Mouse (Mus musculus) T-helper 1 cell (primary cell): ENCODE results near the gene Gpr183.

Experiments used
- in situ Hi-C: fragments of 300-600 bp; cut with MboI, MseI; formaldehyde crosslinking; loops from one replicate; pipeline ENCODE4 v1.15.1; 2025; ENCODE audit warnings: high pct_unique_total_duplicates

The Gpr183 gene

GRCm38 (mm10) chr14:121931594-121931993, 33.4 kb downstream of the Gpr183 start:
- in situ Hi-C loops = loop anchor here (5.0 kb wide), 1 partner anchor 71 kb away; no protein-coding TSS in a partner anchor

GRCm38 (mm10) chr14:121930731-121931383, 34.1 kb downstream of the Gpr183 start:
- in situ Hi-C loops = loop anchor here (5.0 kb wide), 1 partner anchor 71 kb away; no protein-coding TSS in a partner anchor

DNA sequence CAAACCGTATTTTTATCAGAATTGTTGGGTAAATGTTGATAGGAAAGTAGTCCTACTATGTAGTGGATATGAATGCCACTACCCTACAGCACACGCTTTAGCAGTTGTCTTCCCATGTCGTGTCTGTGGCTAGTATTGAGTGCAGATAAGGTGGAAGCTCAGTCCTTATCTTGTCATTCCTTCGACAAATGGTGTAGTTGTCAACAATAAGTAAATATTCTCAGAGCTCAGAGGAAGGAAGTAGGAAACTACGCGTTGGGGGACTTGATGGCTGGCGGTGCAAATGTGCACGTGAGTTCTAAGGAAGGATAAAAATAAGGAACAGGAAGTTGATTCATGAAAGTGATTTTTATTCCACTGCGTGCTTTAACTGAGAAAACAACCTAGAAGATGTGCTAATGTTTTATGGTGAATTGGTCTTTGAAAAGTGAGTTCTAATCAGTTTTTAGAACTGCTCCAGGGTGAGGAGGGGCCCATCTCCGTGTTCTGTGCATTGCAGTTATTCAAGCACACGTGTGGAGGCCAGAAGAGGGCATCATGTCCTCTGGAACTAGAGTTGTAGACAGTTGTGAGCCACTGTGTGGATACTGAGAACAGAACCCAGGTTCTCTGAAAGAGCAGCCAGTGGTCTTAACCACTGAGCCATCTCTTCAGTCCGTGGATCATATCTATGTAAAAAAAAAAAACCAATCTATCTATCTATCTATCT, 35.6 kb downstream of the Gpr183 start:
- in situ Hi-C loops = loop anchor here (5.0 kb wide), 1 partner anchor 133 kb away; no protein-coding TSS in a partner anchor

DNA sequence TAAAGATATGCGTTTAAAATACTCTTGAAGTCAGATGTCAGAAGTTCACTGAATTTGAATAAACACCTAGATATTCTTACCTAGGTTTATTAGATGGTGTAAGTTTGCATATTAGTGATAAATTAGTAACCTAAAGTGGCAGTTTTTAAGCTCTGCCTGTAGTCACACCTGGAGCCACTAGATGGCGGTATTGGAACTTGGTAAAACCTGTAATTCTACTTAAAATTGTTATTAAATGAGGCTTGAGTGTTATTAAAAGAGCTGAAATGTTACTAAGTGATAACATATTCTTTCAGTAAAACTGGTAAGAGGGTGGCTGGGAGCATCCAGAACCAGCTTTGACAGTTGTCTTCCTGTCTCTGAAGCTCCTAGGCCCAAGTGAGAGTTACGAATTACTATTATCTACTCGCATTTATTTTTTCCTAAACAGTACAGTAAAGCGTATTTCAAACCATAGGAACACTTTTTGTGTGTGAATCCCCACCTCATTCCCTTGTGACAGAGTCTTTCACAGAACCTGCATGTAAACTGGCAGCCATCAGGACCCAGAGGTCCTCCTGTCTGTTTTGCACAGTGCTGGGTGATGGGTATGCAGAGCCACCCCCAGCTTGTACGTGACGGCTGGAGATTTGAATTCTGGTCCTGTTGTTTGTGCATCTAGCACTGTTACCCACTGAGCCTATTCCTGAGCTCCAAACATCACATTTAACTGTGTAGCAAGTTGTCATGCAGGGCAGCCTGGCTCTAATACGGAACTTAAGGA, 36.4 kb downstream of the Gpr183 start:
- in situ Hi-C loops = loop anchor here (5.0 kb wide), 1 partner anchor 134 kb away; no protein-coding TSS in a partner anchor

DNA sequence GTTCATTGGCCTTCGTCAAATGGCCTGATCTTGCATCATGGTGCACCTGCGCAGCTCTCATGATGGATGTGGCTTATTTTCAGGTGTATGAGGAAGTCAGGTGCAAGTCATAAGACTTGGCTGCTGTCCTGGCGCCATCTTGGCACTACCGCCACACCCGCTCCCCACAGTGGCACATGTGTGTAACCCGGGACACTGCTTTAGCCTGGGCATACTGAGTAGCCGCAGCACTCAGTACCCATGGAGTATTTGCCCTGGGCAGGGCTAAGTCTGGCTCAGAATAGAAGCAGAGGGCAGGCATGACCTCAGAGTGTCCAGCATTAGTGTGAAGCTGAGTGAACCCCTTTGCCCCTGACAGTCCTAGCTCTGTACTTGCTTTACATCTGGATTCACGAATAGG, 37.5 kb downstream of the Gpr183 start:
- in situ Hi-C loops = loop anchor here (5.0 kb wide), 1 partner anchor 135 kb away; no protein-coding TSS in a partner anchor

DNA sequence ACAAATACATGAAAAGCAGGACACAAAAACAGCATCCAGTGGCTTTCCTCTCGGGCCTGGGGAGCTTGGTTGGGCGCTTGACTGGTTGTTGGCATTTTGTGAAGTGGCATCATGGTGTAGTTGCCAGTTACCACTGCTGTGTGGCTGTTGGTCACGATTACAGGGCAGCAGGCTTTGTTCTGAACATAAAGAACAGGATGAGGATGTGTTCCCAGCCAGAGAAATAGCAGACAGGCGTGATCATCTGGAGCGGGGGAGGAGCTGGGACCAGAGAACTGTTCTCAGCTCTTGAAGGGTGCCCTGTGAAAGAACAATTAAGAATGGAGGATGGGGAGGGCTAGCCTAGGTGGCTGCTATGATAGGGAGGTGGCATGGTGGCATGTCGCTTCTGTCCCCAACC, 38.1 kb downstream of the Gpr183 start:
- in situ Hi-C loops = loop anchor here (5.0 kb wide), 1 partner anchor 135 kb away; no protein-coding TSS in a partner anchor

- in situ Hi-C loops = loop anchor here (5.0 kb wide), 2 partner anchors 58 to 137 kb away; no protein-coding TSS in a partner anchor
Measured at GRCm38 (mm10) chr14:121924876-121925275, 40.1 kb downstream of the Gpr183 start.

DNA sequence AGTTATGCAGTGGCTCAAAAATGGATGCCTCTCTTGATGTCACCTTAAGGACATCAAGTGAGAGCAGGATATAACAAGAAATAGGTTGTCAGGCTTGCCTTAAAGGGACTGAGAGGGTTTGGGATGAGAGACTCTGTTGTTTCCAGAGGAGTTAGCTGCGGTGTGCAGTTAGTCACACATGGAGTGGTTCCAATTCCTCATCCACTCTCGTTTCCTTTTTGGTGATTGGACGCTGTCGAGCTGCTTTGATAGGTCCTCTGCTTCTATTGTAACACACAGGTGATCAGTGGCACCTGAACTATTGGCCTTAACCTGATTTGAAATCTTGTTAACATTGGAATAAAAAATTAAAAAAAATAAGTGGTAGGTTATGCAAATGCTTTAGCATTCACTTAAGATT, 42.3 kb downstream of the Gpr183 start:
- in situ Hi-C loops = loop anchor here (5.0 kb wide), 1 partner anchor 55 kb away; no protein-coding TSS in a partner anchor

DNA sequence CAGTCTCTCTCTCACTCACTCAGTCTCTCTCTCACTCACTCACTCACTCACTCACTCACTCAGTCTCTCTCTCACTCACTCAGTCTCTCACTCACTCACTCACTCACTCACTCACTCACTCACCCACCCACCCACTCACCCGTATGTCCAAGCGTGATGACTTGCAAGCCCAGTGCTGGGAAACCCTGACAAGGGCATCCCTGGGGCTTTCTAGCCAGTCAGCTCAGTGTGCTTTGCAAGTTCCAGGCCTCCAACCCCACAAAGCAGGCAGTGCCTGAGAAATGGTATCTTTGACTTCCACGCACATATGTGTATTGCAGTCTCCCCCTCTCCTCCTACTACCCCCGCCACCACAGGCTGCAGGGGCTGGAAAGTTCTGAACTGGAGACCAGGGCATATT, 43.0 kb downstream of the Gpr183 start:
- in situ Hi-C loops = loop anchor here (5.0 kb wide), 1 partner anchor 55 kb away; no protein-coding TSS in a partner anchor

GRCm38 (mm10) chr14:121920511-121921124, 44.4 kb downstream of the Gpr183 start:
- in situ Hi-C loops = loop anchor here (5.0 kb wide), 1 partner anchor 53 kb away; no protein-coding TSS in a partner anchor

DNA sequence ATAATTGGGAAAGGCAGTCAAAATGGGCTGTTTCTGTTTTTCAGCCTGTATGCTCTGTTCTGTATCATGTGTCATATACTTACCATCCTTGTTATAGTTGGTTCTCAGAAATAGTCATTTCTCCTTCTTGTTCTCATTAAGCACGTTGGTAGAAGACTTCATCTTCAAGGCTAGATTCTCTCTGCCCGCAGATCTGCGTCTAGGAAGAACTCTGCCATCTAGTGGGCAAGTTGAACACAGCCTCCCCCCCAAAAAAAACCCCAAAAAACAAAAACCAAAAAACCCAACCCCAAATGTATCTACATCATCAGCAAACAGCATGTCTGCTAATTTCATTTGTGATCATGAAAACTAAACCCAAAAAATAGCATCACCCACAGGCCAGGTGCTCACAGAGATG, 45.2 kb downstream of the Gpr183 start:
- in situ Hi-C loops = loop anchor here (5.0 kb wide), 1 partner anchor 52 kb away; no protein-coding TSS in a partner anchor

- in situ Hi-C loops = no loop called here
Measured at GRCm38 (mm10) chr14:121918266-121918665, 46.7 kb downstream of the Gpr183 start.

DNA sequence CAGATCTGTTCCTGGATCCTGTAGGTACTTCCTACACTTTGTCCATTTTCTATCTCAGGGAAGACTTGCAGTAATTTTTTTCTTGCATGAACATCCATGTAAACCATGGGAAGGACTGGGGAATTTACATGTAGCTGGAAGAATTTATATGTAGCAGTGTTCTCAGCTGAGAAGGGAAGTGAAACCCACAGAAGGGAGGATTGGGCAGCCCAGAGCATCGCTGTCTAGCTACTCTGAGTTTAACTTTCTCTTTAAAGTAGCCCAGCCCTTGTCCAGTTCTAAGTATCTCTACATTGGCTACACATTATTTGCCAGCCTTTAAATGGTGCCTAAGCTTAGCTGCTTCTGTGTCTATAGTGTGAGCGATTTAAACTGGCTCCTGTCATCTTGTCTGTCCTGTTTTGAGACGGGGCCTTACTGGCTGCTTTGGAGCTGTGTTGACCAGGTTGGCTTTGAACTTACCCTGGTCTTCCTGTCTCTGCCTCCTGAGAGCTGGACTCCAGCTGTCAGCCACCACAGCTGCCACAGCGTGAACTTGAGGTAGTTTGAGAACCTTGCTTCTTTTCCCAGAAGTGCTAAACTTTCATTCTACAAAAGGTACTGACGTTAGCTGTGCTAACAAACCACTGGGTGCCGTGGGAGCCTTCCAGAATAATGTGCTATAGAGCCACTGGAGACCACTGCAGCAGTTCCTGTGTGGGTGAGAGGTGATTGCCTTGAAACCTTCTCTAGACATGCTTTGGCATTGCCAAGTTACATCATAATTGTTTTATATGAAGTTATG, 48.5 kb downstream of the Gpr183 start:
- in situ Hi-C loops = no loop called here

- in situ Hi-C loops = no loop called here
Measured at GRCm38 (mm10) chr14:121915621-121916020, 49.4 kb downstream of the Gpr183 start, which contains the start of gene Gpr18. Gpr18 (minus strand) TSS chr14:121915781.

GRCm38 (mm10) chr14:121915143-121915542, 49.9 kb downstream of the Gpr183 start:
- in situ Hi-C loops = no loop called here

DNA sequence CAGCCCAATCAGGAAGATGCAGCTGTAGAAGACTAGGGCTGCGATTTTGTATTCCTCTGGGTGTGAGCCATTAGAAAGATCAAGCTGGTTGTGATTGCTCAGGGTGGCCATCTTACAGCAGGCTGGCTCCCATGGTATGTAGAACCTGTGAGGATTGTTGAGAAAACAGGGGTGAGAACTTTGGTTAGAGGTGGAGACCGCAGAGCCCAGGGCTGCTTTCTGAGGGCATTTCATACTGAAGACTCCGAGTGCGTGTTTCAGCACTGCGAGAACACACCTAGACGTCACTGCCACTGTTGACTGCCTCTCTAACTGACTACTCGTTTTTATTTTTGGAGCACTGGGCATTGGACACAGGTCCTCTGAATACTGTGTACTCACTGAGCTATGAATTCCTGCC, 52.5 kb downstream of the Gpr183 start:
- in situ Hi-C loops = no loop called here

- in situ Hi-C loops = no loop called here
Measured at GRCm38 (mm10) chr14:121909868-121910267, 55.1 kb downstream of the Gpr183 start.

- in situ Hi-C loops = no loop called here
Measured at GRCm38 (mm10) chr14:121906992-121907681, 57.9 kb downstream of the Gpr183 start.

DNA sequence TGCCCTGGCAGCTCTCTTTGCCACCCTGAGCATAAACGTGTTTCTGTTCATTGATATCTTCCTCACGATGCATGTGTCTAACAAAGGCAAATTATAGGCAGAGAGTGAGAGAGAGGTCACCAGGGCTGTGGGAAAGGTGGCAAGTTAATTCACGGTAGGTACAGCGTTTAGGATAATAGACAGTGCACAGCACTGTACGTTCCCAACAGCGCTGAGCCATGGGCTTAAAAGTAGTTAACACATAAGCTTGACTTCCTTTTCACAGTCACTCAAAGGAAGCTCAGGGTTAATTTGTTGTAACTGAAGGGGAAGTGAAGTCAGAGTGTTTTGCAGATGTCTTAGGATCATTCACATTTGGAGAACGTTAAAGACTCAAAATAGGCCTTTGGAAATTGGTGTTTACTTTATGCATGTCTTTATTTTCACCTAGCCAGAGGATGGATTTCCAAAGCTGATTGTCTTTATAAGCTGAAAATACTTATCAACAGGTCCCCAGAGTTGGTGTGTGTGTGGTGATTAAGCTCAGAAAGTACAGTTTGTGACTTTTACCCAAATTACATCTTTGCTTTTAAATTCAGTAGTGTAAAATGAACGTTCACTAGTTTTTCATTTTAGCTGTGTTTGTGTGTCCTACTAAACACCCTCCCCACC, 58.5 kb downstream of the Gpr183 start:
- in situ Hi-C loops = no loop called here
